Mouse (Mus musculus): ENCODE measurements at regions not wholly inside any gene's neighbourhood (a gene's known extent, or its start where the extent isn't known, plus 50 kb on each side); places are given as distances from the start of the nearest gene placed in this dataset.

DNA sequence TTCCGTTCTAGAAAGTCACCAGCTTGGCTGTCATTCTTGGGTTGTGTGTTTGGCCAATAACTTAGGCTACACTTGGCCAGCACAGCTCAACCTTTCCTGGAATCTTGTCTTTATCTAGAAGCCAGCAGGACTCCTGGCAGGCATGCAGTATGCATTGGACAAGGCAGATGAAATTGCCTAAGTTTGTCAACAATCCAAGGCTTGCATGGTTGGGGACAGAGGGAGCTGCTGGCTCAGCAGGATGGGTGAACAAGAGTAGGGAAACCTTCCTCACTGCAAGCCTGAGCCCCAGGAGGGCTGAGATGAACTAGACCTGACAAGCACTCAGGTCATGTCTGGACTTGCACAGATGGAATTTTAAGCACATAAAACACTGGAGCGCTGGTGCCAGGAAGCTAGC lies 115.6 kb upstream of the Dapk1 start:
- Histone ChIP-seq H3K4me1 (replicated peaks; ENCODE audit: control insufficient read depth, insufficient read depth, low read length) (peaks cover 20% of the 10 kb centered on the region), H3K9me3 (ENCODE audit: control insufficient read depth, low read length) (peaks cover 3% of the 10 kb centered on the region; the same call in 1 of the 2 replicates), H3K36me3 (ENCODE audit: control insufficient read depth, insufficient read depth) (no peaks in the 10 kb centered on the region), H3K27ac (ENCODE audit: low read length) (no peak overlapping the region), H3K4me3 (replicated peaks; ENCODE audit: low read length) (no peak overlapping the region), H3K9ac (replicated peaks; ENCODE audit: low read depth, low read length) (no peak overlapping the region), H3K27me3 (replicated peaks; ENCODE audit: control insufficient read depth, insufficient read depth, low read length) (no peaks in the 10 kb centered on the region), H3K4me2 (ENCODE audit: low read length) (no peak overlapping the region)
- WGBS: 79% methylated on average over 2 of the region's 2 CpGs
- 0 out of 2 replicates have a peak, but pooled peaks have one; percentile 32 for ATAC-seq

DNA sequence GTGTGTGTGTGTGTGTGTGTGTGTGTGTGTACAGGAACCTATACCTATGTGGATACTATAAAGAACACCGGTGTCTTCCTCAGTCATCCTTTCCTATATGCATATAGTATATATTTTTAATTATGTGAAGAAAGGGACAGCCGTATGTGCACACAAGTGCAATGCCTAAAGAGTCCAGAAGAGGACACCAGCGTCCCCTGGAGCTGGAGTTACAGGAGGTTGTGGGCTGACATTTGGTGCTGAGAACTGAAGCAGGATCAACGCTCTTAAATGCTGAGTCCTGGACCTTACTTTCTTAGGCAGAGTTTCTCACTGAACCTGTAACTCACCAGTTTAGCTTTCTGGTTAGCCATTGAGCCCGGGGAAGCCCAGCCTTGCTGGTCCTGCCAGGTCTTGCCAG lies 114.9 kb upstream of the Dapk1 start:
- WGBS: 96% methylated on average over 5 of the region's 5 CpGs
- Histone ChIP-seq H3K4me3 (replicated peaks; ENCODE audit: low read length) (no peak overlapping the region), H3K4me1 (replicated peaks; ENCODE audit: control insufficient read depth, insufficient read depth, low read length) (peaks cover 20% of the 10 kb centered on the region), H3K27me3 (replicated peaks; ENCODE audit: control insufficient read depth, insufficient read depth, low read length) (no peaks in the 10 kb centered on the region), H3K36me3 (ENCODE audit: control insufficient read depth, insufficient read depth) (no peaks in the 10 kb centered on the region), H3K4me2 (ENCODE audit: low read length) (no peak overlapping the region), H3K9ac (replicated peaks; ENCODE audit: low read depth, low read length) (no peak overlapping the region), H3K27ac (ENCODE audit: low read length) (no peak overlapping the region), H3K9me3 (ENCODE audit: control insufficient read depth, low read length) (peaks cover 3% of the 10 kb centered on the region; the same call in 1 of the 2 replicates)
- ATAC-seq: no peak

DNA sequence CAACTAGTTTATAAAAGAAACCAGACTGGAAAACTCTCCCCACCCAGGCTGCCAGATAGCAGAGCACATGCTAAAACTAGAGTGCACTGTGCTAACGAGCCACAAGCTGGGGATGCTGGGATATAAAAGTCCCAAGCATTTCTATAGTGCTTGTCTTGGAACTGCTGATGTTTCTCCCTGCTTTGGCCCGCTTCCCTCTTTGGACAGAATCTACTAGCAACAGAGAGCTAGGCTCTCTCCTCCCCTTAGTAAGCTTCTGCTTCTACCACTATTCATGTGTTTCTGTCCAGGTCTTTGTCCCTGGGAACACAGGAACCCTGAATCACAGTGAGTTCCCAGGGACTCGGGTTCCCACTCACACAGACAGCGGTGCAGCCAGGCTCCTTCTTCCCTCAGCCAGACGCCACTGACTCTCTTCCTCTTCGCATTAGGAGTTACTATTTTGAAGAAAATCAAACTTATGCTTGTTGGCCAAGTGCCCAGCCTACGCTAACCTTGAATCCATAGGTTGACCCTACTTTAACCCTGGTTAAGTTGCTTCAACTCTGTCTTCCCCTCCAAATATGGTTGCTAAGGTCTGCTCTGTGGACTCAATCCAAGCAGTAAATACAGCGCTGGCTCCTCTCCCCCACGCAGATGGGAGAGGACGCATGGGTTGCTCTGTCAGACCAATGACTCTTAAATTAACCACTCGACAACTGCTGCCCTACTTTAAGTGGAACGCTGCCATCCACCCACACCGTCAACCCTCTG lies 113.4 kb upstream of the Dapk1 start:
- H3K4me3 ChIP-seq (replicated peaks; ENCODE audit: low read length): no peak overlapping the region
- H3K36me3 ChIP-seq (ENCODE audit: control insufficient read depth, insufficient read depth): no peaks in the 10 kb centered on the region
- ATAC-seq: peak; percentile 51; the same call in 1 of the 2 replicates
- 0 out of 2 replicates have a peak overlapping the region, but pooled peaks have one; percentile 16 for H3K9ac ChIP-seq (replicated peaks; ENCODE audit: low read depth, low read length)
- H3K27me3 ChIP-seq (replicated peaks; ENCODE audit: control insufficient read depth, insufficient read depth, low read length): no peaks in the 10 kb centered on the region
- H3K4me2 ChIP-seq (ENCODE audit: low read length): no peak overlapping the region
- H3K4me1 ChIP-seq (replicated peaks; ENCODE audit: control insufficient read depth, insufficient read depth, low read length): peaks cover 20% of the 10 kb centered on the region
- WGBS: 39% methylated on average over 13 of the region's 13 CpGs
- H3K9me3 ChIP-seq (ENCODE audit: control insufficient read depth, low read length): peaks cover 3% of the 10 kb centered on the region; the same call in 1 of the 2 replicates
- peak overlapping the region; percentile 44; the same call in 1 of the 2 replicates for H3K27ac ChIP-seq (ENCODE audit: low read length)

DNA sequence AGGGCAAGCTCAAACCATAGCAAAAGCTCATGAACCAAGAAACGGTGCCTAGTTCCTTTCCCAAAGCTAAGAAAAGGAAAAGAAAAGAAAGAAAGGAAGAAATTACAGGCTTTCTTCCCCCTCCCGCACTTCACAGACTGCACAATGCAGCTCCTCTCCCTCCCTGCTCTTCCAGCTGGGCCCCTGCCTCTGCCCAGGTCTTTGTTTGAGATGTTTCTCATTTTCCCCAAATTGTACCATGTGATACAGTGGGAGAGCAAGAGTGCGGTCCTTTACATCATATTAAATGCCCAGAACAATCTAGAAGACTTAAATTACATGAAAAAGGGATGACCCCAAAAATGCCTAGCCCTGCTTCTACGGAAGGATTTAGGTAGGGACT lies 112.9 kb upstream of the Dapk1 start:
- no peaks in the 10 kb centered on the region for H3K36me3 ChIP-seq (ENCODE audit: control insufficient read depth, insufficient read depth)
- H3K27ac ChIP-seq (ENCODE audit: low read length): peak overlapping the region; percentile 44; the same call in 1 of the 2 replicates
- WGBS: 33% methylated on average over 4 of the region's 4 CpGs
- H3K4me1 ChIP-seq (replicated peaks; ENCODE audit: control insufficient read depth, insufficient read depth, low read length): peaks cover 20% of the 10 kb centered on the region
- no peak overlapping the region for H3K4me3 ChIP-seq (replicated peaks; ENCODE audit: low read length)
- no peaks in the 10 kb centered on the region for H3K27me3 ChIP-seq (replicated peaks; ENCODE audit: control insufficient read depth, insufficient read depth, low read length)
- peaks cover 3% of the 10 kb centered on the region; the same call in 1 of the 2 replicates for H3K9me3 ChIP-seq (ENCODE audit: control insufficient read depth, low read length)
- ATAC-seq: peak; percentile 50; the same call in 1 of the 2 replicates
- 0 out of 2 replicates have a peak overlapping the region, but pooled peaks have one; percentile 16 for H3K9ac ChIP-seq (replicated peaks; ENCODE audit: low read depth, low read length)
- H3K4me2 ChIP-seq (ENCODE audit: low read length): no peak overlapping the region

DNA sequence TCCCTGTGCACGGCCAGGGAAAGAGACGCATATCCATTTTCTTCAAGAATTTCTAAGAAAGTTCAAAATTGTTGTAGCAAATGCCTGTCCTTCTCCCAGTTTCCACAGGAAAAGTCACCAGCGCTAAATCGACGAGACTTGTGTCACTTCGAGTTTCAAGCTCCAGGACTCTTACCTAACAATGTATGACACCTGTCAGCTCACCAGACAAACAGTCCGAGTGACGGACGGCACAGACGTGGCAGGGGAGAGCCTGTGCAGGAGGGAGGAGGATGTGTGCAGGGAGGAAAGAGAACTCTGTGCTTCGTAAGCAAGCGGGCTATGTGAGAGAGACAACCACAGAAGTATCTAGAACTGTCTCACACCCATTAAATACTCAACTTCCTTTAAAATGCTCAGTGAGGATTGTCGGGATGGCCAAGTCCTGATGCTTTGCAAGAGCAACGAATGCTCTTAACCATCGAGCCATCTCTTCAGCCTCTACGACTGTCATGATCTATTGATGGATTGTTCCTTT lies 109.7 kb upstream of the Dapk1 start:
- ATAC-seq: no peak
- no peak overlapping the region for H3K4me3 ChIP-seq (replicated peaks; ENCODE audit: low read length)
- WGBS: 90% methylated on average over 16 of the region's 16 CpGs

DNA sequence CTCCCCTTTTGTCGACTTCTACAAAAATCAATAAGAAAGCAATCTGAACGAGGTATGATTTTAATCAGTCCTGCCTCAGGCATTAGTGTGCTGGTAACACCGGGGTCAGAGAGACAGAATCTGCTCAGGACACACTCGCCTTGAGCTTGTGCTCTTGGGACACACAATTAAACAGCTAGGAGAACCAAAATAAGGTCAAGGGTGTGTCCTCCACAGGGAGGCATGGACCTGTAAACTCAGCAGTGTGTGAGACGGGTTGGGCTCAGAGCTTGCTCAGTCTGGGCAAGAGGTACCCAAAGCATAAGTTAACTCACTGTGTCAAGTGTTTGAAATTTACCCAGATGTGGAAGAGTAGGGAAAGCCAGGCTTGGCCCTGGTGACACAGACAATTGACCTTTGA lies 107.9 kb upstream of the Dapk1 start:
- Histone ChIP-seq H3K27me3 (replicated peaks; ENCODE audit: control insufficient read depth, insufficient read depth, low read length) (no peaks in the 10 kb centered on the region), H3K4me3 (replicated peaks; ENCODE audit: low read length) (no peak overlapping the region), H3K4me1 (replicated peaks; ENCODE audit: control insufficient read depth, insufficient read depth, low read length) (peaks cover 1% of the 10 kb centered on the region), H3K4me2 (ENCODE audit: low read length) (no peak overlapping the region), H3K9me3 (ENCODE audit: control insufficient read depth, low read length) (no peaks in the 10 kb centered on the region), H3K27ac (ENCODE audit: low read length) (no peak overlapping the region), H3K36me3 (ENCODE audit: control insufficient read depth, insufficient read depth) (no peaks in the 10 kb centered on the region), H3K9ac (replicated peaks; ENCODE audit: low read depth, low read length) (no peak overlapping the region)
- 83% methylated on average over 5 of the region's 5 CpGs for WGBS
- ATAC-seq: no peak

More for the DNA sequence above, 109.7 kb upstream of the Dapk1 start:
- no peak overlapping the region for H3K9ac ChIP-seq (replicated peaks; ENCODE audit: low read depth, low read length)
- no peaks in the 10 kb centered on the region for H3K36me3 ChIP-seq (ENCODE audit: control insufficient read depth, insufficient read depth)
- no peak overlapping the region for H3K4me2 ChIP-seq (ENCODE audit: low read length)
- H3K27me3 ChIP-seq (replicated peaks; ENCODE audit: control insufficient read depth, insufficient read depth, low read length): no peaks in the 10 kb centered on the region
- H3K9me3 ChIP-seq (ENCODE audit: control insufficient read depth, low read length): no peaks in the 10 kb centered on the region
- H3K27ac ChIP-seq (ENCODE audit: low read length): no peak overlapping the region
- H3K4me1 ChIP-seq (replicated peaks; ENCODE audit: control insufficient read depth, insufficient read depth, low read length): peaks cover 13% of the 10 kb centered on the region

DNA sequence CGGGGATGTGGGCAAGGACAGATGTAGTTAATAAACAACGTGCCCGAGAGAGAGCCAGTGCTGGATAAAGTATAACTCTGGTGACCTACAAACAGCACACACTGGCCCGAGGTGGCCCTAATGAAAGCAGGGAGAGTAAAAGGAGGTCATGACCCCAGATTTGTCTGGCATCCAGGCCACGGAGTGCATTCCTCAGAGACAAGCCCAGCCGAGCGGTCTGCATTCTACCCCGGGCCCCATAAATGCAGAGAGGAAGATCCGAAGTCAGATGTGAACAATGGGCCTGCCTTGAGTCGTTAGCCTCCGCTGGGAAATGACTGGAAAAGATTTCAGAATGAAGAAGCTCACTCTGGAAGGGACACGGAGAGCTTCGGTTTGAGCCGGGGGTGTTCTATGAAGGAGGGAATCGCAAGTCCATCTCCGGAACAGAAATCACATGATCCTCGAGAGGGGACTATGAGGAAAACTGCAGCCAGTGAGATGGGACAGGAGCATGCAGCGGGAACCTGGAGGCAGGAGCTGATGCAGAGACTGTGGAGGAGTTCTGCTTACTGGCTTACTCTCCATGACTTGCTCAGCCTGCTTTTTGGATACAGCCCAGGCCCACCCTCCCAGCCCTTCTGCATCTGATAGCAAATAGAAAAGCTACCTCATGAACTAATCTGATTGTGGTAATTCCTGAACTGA lies 103.9 kb upstream of the Dapk1 start:
- no peaks in the 10 kb centered on the region for H3K4me1 ChIP-seq (replicated peaks; ENCODE audit: control insufficient read depth, insufficient read depth, low read length)
- H3K9ac ChIP-seq (replicated peaks; ENCODE audit: low read depth, low read length): no peak overlapping the region
- 43% methylated on average over 18 of the region's 18 CpGs for WGBS
- no peaks in the 10 kb centered on the region for H3K9me3 ChIP-seq (ENCODE audit: control insufficient read depth, low read length)
- no peak overlapping the region for H3K4me3 ChIP-seq (replicated peaks; ENCODE audit: low read length)
- no peak overlapping the region for H3K4me2 ChIP-seq (ENCODE audit: low read length)
- no peak overlapping the region for H3K27ac ChIP-seq (ENCODE audit: low read length)
- H3K36me3 ChIP-seq (ENCODE audit: control insufficient read depth, insufficient read depth): no peaks in the 10 kb centered on the region
- no peak for ATAC-seq
- H3K27me3 ChIP-seq (replicated peaks; ENCODE audit: control insufficient read depth, insufficient read depth, low read length): no peaks in the 10 kb centered on the region

DNA sequence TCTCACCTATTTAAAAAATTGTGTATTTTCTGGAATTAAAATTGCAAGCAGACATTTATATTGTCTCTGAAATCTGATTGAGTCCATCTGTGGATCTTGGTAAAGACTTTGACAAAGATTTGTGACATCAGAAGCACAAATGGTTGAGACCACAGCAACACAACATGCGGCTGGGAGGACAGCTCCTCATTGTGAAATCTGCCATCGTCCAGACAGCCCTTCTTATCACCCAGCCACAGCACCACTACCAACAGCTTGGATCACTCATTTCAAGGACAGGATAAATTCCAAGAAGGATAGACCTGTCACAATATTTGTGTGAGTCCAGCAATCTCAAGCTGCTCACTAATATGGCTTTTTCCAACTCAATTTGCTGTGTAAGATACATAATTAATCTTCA lies 97.6 kb upstream of the Dapk1 start:
- WGBS: 75% methylated on average over 2 of the region's 2 CpGs
- Histone ChIP-seq H3K4me1 (replicated peaks; ENCODE audit: control insufficient read depth, insufficient read depth, low read length) (no peaks in the 10 kb centered on the region), H3K9me3 (ENCODE audit: control insufficient read depth, low read length) (no peaks in the 10 kb centered on the region), H3K9ac (replicated peaks; ENCODE audit: low read depth, low read length) (no peak overlapping the region), H3K27ac (ENCODE audit: low read length) (no peak overlapping the region), H3K36me3 (ENCODE audit: control insufficient read depth, insufficient read depth) (no peaks in the 10 kb centered on the region), H3K4me3 (replicated peaks; ENCODE audit: low read length) (no peak overlapping the region), H3K4me2 (ENCODE audit: low read length) (no peak overlapping the region), H3K27me3 (replicated peaks; ENCODE audit: control insufficient read depth, insufficient read depth, low read length) (no peaks in the 10 kb centered on the region)
- no peak for ATAC-seq

DNA sequence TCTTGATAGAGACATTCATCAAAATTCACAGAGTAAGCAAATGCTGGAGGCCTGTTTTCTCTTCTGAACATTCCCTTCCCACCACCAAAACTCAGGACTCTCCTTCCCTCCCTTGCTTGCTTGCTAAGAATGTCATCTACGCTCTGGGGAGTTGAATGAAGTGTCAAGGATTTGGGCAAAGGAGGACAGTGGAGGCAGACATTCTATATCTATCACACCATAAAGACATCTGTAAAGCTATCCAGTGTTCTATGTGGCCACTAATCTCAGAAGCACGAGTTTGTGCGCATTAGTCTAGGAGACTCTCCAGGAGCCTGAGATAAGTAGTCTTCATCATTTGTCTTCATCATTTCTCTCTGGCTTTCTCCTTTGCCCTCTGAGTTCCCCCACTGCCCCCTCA lies 94.1 kb upstream of the Dapk1 start:
- Histone ChIP-seq H3K4me3 (replicated peaks; ENCODE audit: low read length) (no peak overlapping the region), H3K4me2 (ENCODE audit: low read length) (no peak overlapping the region), H3K27me3 (replicated peaks; ENCODE audit: control insufficient read depth, insufficient read depth, low read length) (no peaks in the 10 kb centered on the region), H3K4me1 (replicated peaks; ENCODE audit: control insufficient read depth, insufficient read depth, low read length) (no peaks in the 10 kb centered on the region), H3K27ac (ENCODE audit: low read length) (no peak overlapping the region), H3K9ac (replicated peaks; ENCODE audit: low read depth, low read length) (no peak overlapping the region), H3K9me3 (ENCODE audit: control insufficient read depth, low read length) (no peaks in the 10 kb centered on the region), H3K36me3 (ENCODE audit: control insufficient read depth, insufficient read depth) (no peaks in the 10 kb centered on the region)
- WGBS: 90% methylated on average over 3 of the region's 3 CpGs
- no peak for ATAC-seq

Data from forebrain, embryonic 16.5 days (tissue).